Mouse (Mus musculus) lung, embryonic 16.5 days (tissue): ENCODE data around the gene Mycbpap. TPM values are rescaled to one million over a fixed set of nuclear protein-coding genes. Genes with fewer than 3 reads are reported as not detected.

Experiments
- ATAC-seq: fragments of 200-750 bp; cut with Nextera tagmentation; 2 replicates; pipeline ENCODE4 v1.8.0; 2017; ENCODE audit warnings: low read depth, mild to moderate bottlenecking, moderate library complexity
- H3K27ac ChIP-seq: fragments of 300-500 bp; sonication (generic); 2 replicates; pipeline ENCODE4 v1.5.1; 2014; ENCODE audit warnings: mild to moderate bottlenecking, control low read depth, low read length
- H3K27me3 ChIP-seq: fragments of 300-500 bp; sonication (generic); 2 replicates; pipeline ENCODE4 v1.6.1; 2014; ENCODE audit warnings: low read depth, low read length, mixed read lengths; ENCODE audit not compliant: control insufficient read depth, insufficient read depth
- H3K36me3 ChIP-seq: fragments of 300-500 bp; sonication (generic); 2 replicates; pipeline ENCODE4 v1.6.1; 2014; ENCODE audit warnings: low read length; ENCODE audit not compliant: control insufficient read depth, insufficient read depth
- H3K4me1 ChIP-seq: fragments of 300-500 bp; sonication (generic); replicated peaks from 2 replicates; pipeline ENCODE4 v1.6.1; 2014; ENCODE audit warnings: low read length, mixed read lengths; ENCODE audit not compliant: control insufficient read depth, insufficient read depth
- H3K4me2 ChIP-seq: fragments of 300-500 bp; sonication (generic); 2 replicates; pipeline ENCODE4 v1.6.1; 2014; ENCODE audit warnings: low read depth, low read length, control low read depth
- H3K4me3 ChIP-seq: fragments of 300-500 bp; sonication (generic); 2 replicates; pipeline ENCODE4 v1.5.1; 2014; ENCODE audit warnings: mild to moderate bottlenecking, low read length, control low read depth
- H3K9ac ChIP-seq: fragments of 300-500 bp; sonication (generic); 2 replicates; pipeline ENCODE4 v1.6.1; 2014; ENCODE audit warnings: low read length, control low read depth
- H3K9me3 ChIP-seq: fragments of 300-500 bp; sonication (generic); 2 replicates; pipeline ENCODE4 v1.6.1; 2016; ENCODE audit warnings: low read length; ENCODE audit not compliant: control insufficient read depth
- WGBS: fragments of 180-500 bp; shearing (Covaris S2); extraction: QIAGEN DNeasy Blood & Tissue Kit; methylation state at CpG from one replicate; pipeline ENCODE4 v1.1.7; 2014; 5-methylcytosine and 5-hydroxymethylcytosine counted together
- polyA plus RNA-seq: library from polyadenylated mRNA; unstranded; fragments of >200 nt; fragmentation: Nextera tagmentation; extraction: Ambion mirVana; gene quantifications from 2 replicates; pipeline ENCODE4 v1.2.1, GENCODE M21; 2015

Mycbpap gene
- 8.4 and 8.7 TPM in 2 replicates for polyA plus RNA-seq

GRCm38 (mm10) chr11:94521219-94521843, at the start of gene Mycbpap:
Gene Mycbpap, minus strand, starts transcription at chr11:94521742.
- Histone ChIP-seq H3K4me3 (peak within 1 kb of the TSS; percentile 64), H3K9ac (peak within 1 kb of the TSS; percentile 71), H3K9me3 (no peaks in the 10 kb centered on the region), H3K27me3 (no peaks in the 10 kb centered on the region), H3K4me2 (peak within 1 kb of the TSS; percentile 91), H3K27ac (0 out of 2 replicates have a peak within 1 kb of the TSS, but pooled peaks have one; percentile 14), H3K4me1 (peaks cover 3% of the 10 kb centered on the region; the same call in 1 of the 2 replicates), H3K36me3 (no peaks in the 10 kb centered on the region)
- WGBS: under 1% methylated on average over 42 of the region's 42 CpGs
- ATAC-seq: peak; percentile 81

- no peak overlapping the region for H3K9ac ChIP-seq
- H3K9me3 ChIP-seq: no peaks in the 10 kb centered on the region
- peak overlapping the region; percentile 58 for H3K27ac ChIP-seq
- ATAC-seq: peak; percentile 75
- no peaks in the 10 kb centered on the region; the same call in 1 of the 2 replicates for H3K36me3 ChIP-seq
- H3K4me1 ChIP-seq: no peaks in the 10 kb centered on the region
- no peak overlapping the region for H3K4me3 ChIP-seq
- 51% methylated on average over 9 of the region's 9 CpGs for WGBS
- no peaks in the 10 kb centered on the region for H3K27me3 ChIP-seq
- H3K4me2 ChIP-seq: no peak overlapping the region
Measured at GRCm38 (mm10) chr11:94570612-94571011, 49.1 kb upstream of the Mycbpap start.

GRCm38 (mm10) chr11:94567326-94567725, 45.8 kb upstream of the Mycbpap start:
- Histone ChIP-seq H3K27me3 (no peaks in the 10 kb centered on the region), H3K9me3 (no peaks in the 10 kb centered on the region), H3K27ac (no peak overlapping the region), H3K9ac (no peak overlapping the region), H3K4me3 (no peak overlapping the region), H3K4me2 (no peak overlapping the region), H3K36me3 (no peaks in the 10 kb centered on the region; the same call in 1 of the 2 replicates), H3K4me1 (peaks cover 16% of the 10 kb centered on the region)
- WGBS: 83% methylated on average over 7 of the region's 7 CpGs
- no peak for ATAC-seq

GRCm38 (mm10) chr11:94566534-94566933, 45.0 kb upstream of the Mycbpap start:
- H3K27me3 ChIP-seq: no peaks in the 10 kb centered on the region
- H3K27ac ChIP-seq: no peak overlapping the region
- H3K9me3 ChIP-seq: no peaks in the 10 kb centered on the region
- no peak overlapping the region for H3K9ac ChIP-seq
- peaks cover 16% of the 10 kb centered on the region for H3K4me1 ChIP-seq
- no peaks in the 10 kb centered on the region; the same call in 1 of the 2 replicates for H3K36me3 ChIP-seq
- no peak overlapping the region for H3K4me2 ChIP-seq
- 57% methylated on average over 6 of the region's 6 CpGs for WGBS
- ATAC-seq: no peak
- no peak overlapping the region for H3K4me3 ChIP-seq

GRCm38 (mm10) chr11:94565151-94565479, 43.6 kb upstream of the Mycbpap start:
- H3K9me3 ChIP-seq: no peaks in the 10 kb centered on the region
- ATAC-seq: no peak
- H3K27me3 ChIP-seq: no peaks in the 10 kb centered on the region
- peak overlapping the region; percentile 23 for H3K4me3 ChIP-seq
- peak overlapping the region; percentile 57 for H3K4me2 ChIP-seq
- H3K9ac ChIP-seq: peak overlapping the region; percentile 64; the same call in 1 of the 2 replicates
- H3K36me3 ChIP-seq: no peaks in the 10 kb centered on the region
- H3K27ac ChIP-seq: 0 out of 2 replicates have a peak overlapping the region, but pooled peaks have one; percentile 6
- H3K4me1 ChIP-seq: peaks cover 16% of the 10 kb centered on the region
- 23% methylated on average over 16 of the region's 16 CpGs for WGBS

GRCm38 (mm10) chr11:94564437-94565150, 43.1 kb upstream of the Mycbpap start, which contains the start of gene Chad:
Gene Chad, plus strand, starts transcription at chr11:94565047.
- 0 out of 2 replicates have a peak within 1 kb of the TSS, but pooled peaks have one; percentile 6 for H3K27ac ChIP-seq
- no peaks in the 10 kb centered on the region for H3K27me3 ChIP-seq
- ATAC-seq: peak; percentile 74

GRCm38 (mm10) chr11:94563821-94564220, 42.3 kb upstream of the Mycbpap start:
- H3K4me3 ChIP-seq: peak overlapping the region; percentile 23; the same call in 1 of the 2 replicates
- WGBS: 45% methylated on average over 5 of the region's 5 CpGs
- no peak overlapping the region for H3K27ac ChIP-seq
- H3K4me2 ChIP-seq: peak overlapping the region; percentile 57
- peaks cover 4% of the 10 kb centered on the region; the same call in 1 of the 2 replicates for H3K36me3 ChIP-seq
- peaks cover 16% of the 10 kb centered on the region for H3K4me1 ChIP-seq
- peak overlapping the region; percentile 64 for H3K9ac ChIP-seq
- peak; percentile 39; the same call in 1 of the 2 replicates for ATAC-seq
- no peaks in the 10 kb centered on the region for H3K9me3 ChIP-seq
- no peaks in the 10 kb centered on the region for H3K27me3 ChIP-seq

More at GRCm38 (mm10) chr11:94564437-94565150, 43.1 kb upstream of the Mycbpap start, which contains the start of gene Chad:
- Histone ChIP-seq H3K9ac (peak within 1 kb of the TSS; percentile 64), H3K4me1 (peaks cover 16% of the 10 kb centered on the region), H3K4me2 (peak within 1 kb of the TSS; percentile 57), H3K9me3 (no peaks in the 10 kb centered on the region), H3K36me3 (no peaks in the 10 kb centered on the region), H3K4me3 (peak within 1 kb of the TSS; percentile 23)
- WGBS: 5% methylated on average over 35 of the region's 35 CpGs

- Histone ChIP-seq H3K27me3 (no peaks in the 10 kb centered on the region), H3K9ac (no peak overlapping the region), H3K27ac (no peak overlapping the region), H3K4me1 (peaks cover 16% of the 10 kb centered on the region), H3K4me3 (no peak overlapping the region), H3K36me3 (peaks cover 4% of the 10 kb centered on the region; the same call in 1 of the 2 replicates), H3K9me3 (no peaks in the 10 kb centered on the region), H3K4me2 (no peak overlapping the region)
- WGBS: 97% methylated on average over 5 of the region's 5 CpGs
- ATAC-seq: no peak
Measured at GRCm38 (mm10) chr11:94563383-94563782, 41.8 kb upstream of the Mycbpap start.

GRCm38 (mm10) chr11:94558226-94558625, 36.7 kb upstream of the Mycbpap start:
- Histone ChIP-seq H3K9me3 (no peaks in the 10 kb centered on the region), H3K36me3 (peaks cover 8% of the 10 kb centered on the region), H3K4me2 (no peak overlapping the region), H3K4me3 (no peak overlapping the region), H3K9ac (no peak overlapping the region), H3K4me1 (no peaks in the 10 kb centered on the region), H3K27ac (no peak overlapping the region), H3K27me3 (no peaks in the 10 kb centered on the region)
- ATAC-seq: no peak
- 46% methylated on average over 3 of the region's 3 CpGs for WGBS
